Mouse (Mus musculus): ENCODE data around the gene Atp23. TPM values are rescaled to one million over a fixed set of nuclear protein-coding genes. Genes with fewer than 3 reads are reported as not detected.

The Atp23 gene
- polyA plus RNA-seq, 1 experiment from 2014 or later: 10.0 TPM

DNA sequence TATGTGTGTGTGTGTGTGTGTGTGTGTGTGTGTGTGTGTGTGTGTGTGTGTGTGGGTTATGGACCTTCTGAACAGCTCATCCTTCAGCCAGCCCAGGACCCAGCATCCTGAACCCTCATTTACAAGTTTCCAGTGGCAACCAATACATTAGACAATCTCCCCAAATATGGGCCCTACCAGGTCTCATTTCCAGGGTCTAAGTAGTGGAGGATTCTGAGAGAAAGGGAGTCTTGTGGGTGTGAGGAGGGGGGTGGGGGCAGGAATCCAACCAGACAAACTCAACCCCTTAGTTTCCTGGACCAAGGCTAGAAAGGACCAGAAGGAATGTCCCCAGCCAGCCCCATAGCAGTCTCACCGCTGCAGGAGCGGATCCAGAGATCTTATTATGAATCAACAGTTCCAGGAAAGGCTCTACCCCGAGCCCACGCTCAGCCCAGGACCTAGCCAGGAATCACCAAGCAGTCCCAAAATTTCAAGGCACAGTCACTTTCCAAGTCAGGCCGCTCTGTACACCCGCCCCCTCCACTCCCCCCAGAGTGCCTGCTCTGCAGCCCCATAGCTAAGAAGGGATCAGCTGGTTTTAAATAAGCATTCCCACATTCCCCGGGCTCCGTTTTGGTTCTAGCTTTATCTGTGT lies 30.1 kb upstream of the Atp23 start:
- 59% methylated on average over 8 of the region's 8 CpGs for WGBS
- Histone ChIP-seq H3K27ac (ENCODE audit: low read length) (peak overlapping the region; percentile 62), H3K36me3 (ENCODE audit: control insufficient read depth, insufficient read depth) (no peaks in the 10 kb centered on the region), H3K4me2 (ENCODE audit: low read length) (no peak overlapping the region), H3K9ac (replicated peaks; ENCODE audit: low read depth, low read length) (no peak overlapping the region), H3K4me1 (replicated peaks; ENCODE audit: control insufficient read depth, insufficient read depth, low read length) (peaks cover 54% of the 10 kb centered on the region), H3K27me3 (replicated peaks; ENCODE audit: control insufficient read depth, insufficient read depth, low read length) (no peaks in the 10 kb centered on the region), H3K4me3 (replicated peaks; ENCODE audit: low read length) (no peak overlapping the region), H3K9me3 (ENCODE audit: control insufficient read depth, low read length) (no peaks in the 10 kb centered on the region)
- ATAC-seq: no peak

GRCm38 (mm10) chr10:126930270-126931121 lies 29.3 kb upstream of the Atp23 start:
- H3K36me3 ChIP-seq (ENCODE audit: control insufficient read depth, insufficient read depth): no peaks in the 10 kb centered on the region
- H3K9me3 ChIP-seq (ENCODE audit: control insufficient read depth, low read length): no peaks in the 10 kb centered on the region
- no peak overlapping the region for H3K4me2 ChIP-seq (ENCODE audit: low read length)
- H3K9ac ChIP-seq (replicated peaks; ENCODE audit: low read depth, low read length): peak overlapping the region; percentile 47
- 12% methylated on average over 15 of the region's 15 CpGs for WGBS
- ATAC-seq: peak; percentile 41
- H3K27me3 ChIP-seq (replicated peaks; ENCODE audit: control insufficient read depth, insufficient read depth, low read length): no peaks in the 10 kb centered on the region
- peaks cover 48% of the 10 kb centered on the region for H3K4me1 ChIP-seq (replicated peaks; ENCODE audit: control insufficient read depth, insufficient read depth, low read length)
- no peak overlapping the region for H3K4me3 ChIP-seq (replicated peaks; ENCODE audit: low read length)
- peak overlapping the region; percentile 85 for H3K27ac ChIP-seq (ENCODE audit: low read length)

DNA sequence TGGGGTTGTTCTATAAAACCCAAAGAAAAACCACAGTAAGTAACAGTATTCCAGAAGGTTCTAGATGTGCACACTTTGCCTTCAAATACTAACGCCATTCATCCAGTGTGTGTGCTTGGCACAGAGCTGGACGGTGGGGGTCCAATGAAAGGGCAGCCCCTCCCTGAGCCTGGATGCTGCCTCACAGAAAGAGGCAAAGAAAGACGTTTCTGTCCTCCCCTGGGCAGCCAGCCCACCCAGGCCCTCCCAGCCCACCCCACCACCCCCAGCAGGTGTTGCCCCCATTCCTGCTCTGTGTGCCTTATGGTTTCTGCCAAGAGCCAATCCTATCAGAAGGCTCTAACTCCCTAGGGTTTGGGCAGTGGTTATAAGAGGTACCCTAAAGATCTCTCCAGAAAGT lies 28.4 kb upstream of the Atp23 start:
- ATAC-seq: peak; percentile 21
- no peak overlapping the region for H3K4me3 ChIP-seq (replicated peaks; ENCODE audit: low read length)
- H3K27ac ChIP-seq (ENCODE audit: low read length): no peak overlapping the region; the same call in 1 of the 2 replicates
- H3K36me3 ChIP-seq (ENCODE audit: control insufficient read depth, insufficient read depth): no peaks in the 10 kb centered on the region
- peaks cover 42% of the 10 kb centered on the region for H3K4me1 ChIP-seq (replicated peaks; ENCODE audit: control insufficient read depth, insufficient read depth, low read length)
- 29% methylated on average over 3 of the region's 3 CpGs for WGBS
- no peaks in the 10 kb centered on the region for H3K27me3 ChIP-seq (replicated peaks; ENCODE audit: control insufficient read depth, insufficient read depth, low read length)
- H3K4me2 ChIP-seq (ENCODE audit: low read length): no peak overlapping the region
- H3K9ac ChIP-seq (replicated peaks; ENCODE audit: low read depth, low read length): no peak overlapping the region
- no peaks in the 10 kb centered on the region for H3K9me3 ChIP-seq (ENCODE audit: control insufficient read depth, low read length)

- 22% methylated on average over 12 of the region's 12 CpGs for WGBS
- Histone ChIP-seq H3K36me3 (ENCODE audit: control insufficient read depth, insufficient read depth) (no peaks in the 10 kb centered on the region), H3K9me3 (ENCODE audit: control insufficient read depth, low read length) (no peaks in the 10 kb centered on the region), H3K4me3 (replicated peaks; ENCODE audit: low read length) (peak overlapping the region; percentile 55), H3K27ac (ENCODE audit: low read length) (no peak overlapping the region), H3K27me3 (replicated peaks; ENCODE audit: control insufficient read depth, insufficient read depth, low read length) (no peaks in the 10 kb centered on the region), H3K4me1 (replicated peaks; ENCODE audit: control insufficient read depth, insufficient read depth, low read length) (peaks cover 47% of the 10 kb centered on the region), H3K4me2 (ENCODE audit: low read length) (peak overlapping the region; percentile 65), H3K9ac (replicated peaks; ENCODE audit: low read depth, low read length) (no peak overlapping the region)
- ATAC-seq: no peak
Observed at GRCm38 (mm10) chr10:126928819-126929206, 27.7 kb upstream of the Atp23 start.

GRCm38 (mm10) chr10:126928011-126928818 lies 27.1 kb upstream of the Atp23 start:
- H3K27me3 ChIP-seq (replicated peaks; ENCODE audit: control insufficient read depth, insufficient read depth, low read length): no peaks in the 10 kb centered on the region
- H3K4me3 ChIP-seq (replicated peaks; ENCODE audit: low read length): peak overlapping the region; percentile 55
- H3K9ac ChIP-seq (replicated peaks; ENCODE audit: low read depth, low read length): peak overlapping the region; percentile 71
- under 1% methylated on average over 39 of the region's 39 CpGs for WGBS
- H3K9me3 ChIP-seq (ENCODE audit: control insufficient read depth, low read length): no peaks in the 10 kb centered on the region
- H3K4me1 ChIP-seq (replicated peaks; ENCODE audit: control insufficient read depth, insufficient read depth, low read length): peaks cover 47% of the 10 kb centered on the region
- no peaks in the 10 kb centered on the region for H3K36me3 ChIP-seq (ENCODE audit: control insufficient read depth, insufficient read depth)
- H3K4me2 ChIP-seq (ENCODE audit: low read length): peak overlapping the region; percentile 65
- H3K27ac ChIP-seq (ENCODE audit: low read length): peak overlapping the region; percentile 69
- ATAC-seq: peak; percentile 49

- H3K4me2 ChIP-seq (ENCODE audit: low read length): peak overlapping the region; percentile 65
- H3K36me3 ChIP-seq (ENCODE audit: control insufficient read depth, insufficient read depth): no peaks in the 10 kb centered on the region
- peak overlapping the region; percentile 55; the same call in 1 of the 2 replicates for H3K4me3 ChIP-seq (replicated peaks; ENCODE audit: low read length)
- H3K4me1 ChIP-seq (replicated peaks; ENCODE audit: control insufficient read depth, insufficient read depth, low read length): peaks cover 47% of the 10 kb centered on the region
- H3K9me3 ChIP-seq (ENCODE audit: control insufficient read depth, low read length): no peaks in the 10 kb centered on the region
- peak overlapping the region; percentile 69 for H3K27ac ChIP-seq (ENCODE audit: low read length)
- no peak for ATAC-seq
- H3K27me3 ChIP-seq (replicated peaks; ENCODE audit: control insufficient read depth, insufficient read depth, low read length): no peaks in the 10 kb centered on the region
- peak overlapping the region; percentile 71 for H3K9ac ChIP-seq (replicated peaks; ENCODE audit: low read depth, low read length)
- WGBS: 4% methylated on average over 11 of the region's 11 CpGs
Observed at GRCm38 (mm10) chr10:126927101-126927961, 26.2 kb upstream of the Atp23 start.

DNA sequence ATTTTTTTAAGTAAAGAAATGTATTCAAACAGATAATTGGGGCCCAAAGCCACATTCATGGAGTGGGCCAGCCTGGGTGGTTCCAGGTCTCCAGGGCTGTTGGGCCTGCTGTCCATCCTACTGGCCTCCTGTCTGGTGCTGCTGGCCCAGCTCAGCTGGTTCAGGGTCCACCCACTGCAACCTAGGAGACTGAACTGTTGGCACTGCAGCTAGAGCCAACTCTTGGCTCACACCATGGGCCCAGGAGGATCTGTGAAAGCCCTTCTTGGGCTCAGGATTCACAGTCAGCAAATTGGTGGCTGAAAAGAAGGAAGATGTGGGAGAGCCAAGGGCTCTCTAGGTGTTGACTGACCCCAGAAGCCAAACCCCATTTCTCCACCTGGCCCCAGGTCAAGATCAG lies 24.2 kb upstream of the Atp23 start:
- Histone ChIP-seq H3K4me1 (replicated peaks; ENCODE audit: control insufficient read depth, insufficient read depth, low read length) (peaks cover 37% of the 10 kb centered on the region), H3K4me2 (ENCODE audit: low read length) (no peak overlapping the region), H3K4me3 (replicated peaks; ENCODE audit: low read length) (no peak overlapping the region), H3K27ac (ENCODE audit: low read length) (no peak overlapping the region), H3K9ac (replicated peaks; ENCODE audit: low read depth, low read length) (no peak overlapping the region), H3K9me3 (ENCODE audit: control insufficient read depth, low read length) (no peaks in the 10 kb centered on the region; the same call in 1 of the 2 replicates), H3K36me3 (ENCODE audit: control insufficient read depth, insufficient read depth) (no peaks in the 10 kb centered on the region), H3K27me3 (replicated peaks; ENCODE audit: control insufficient read depth, insufficient read depth, low read length) (no peaks in the 10 kb centered on the region)
- ATAC-seq: no peak

- Histone ChIP-seq H3K9me3 (ENCODE audit: control insufficient read depth, low read length) (peaks cover 3% of the 10 kb centered on the region; the same call in 1 of the 2 replicates), H3K4me1 (replicated peaks; ENCODE audit: control insufficient read depth, insufficient read depth, low read length) (peaks cover 23% of the 10 kb centered on the region), H3K4me2 (ENCODE audit: low read length) (no peak overlapping the region), H3K4me3 (replicated peaks; ENCODE audit: low read length) (no peak overlapping the region), H3K9ac (replicated peaks; ENCODE audit: low read depth, low read length) (no peak overlapping the region), H3K27me3 (replicated peaks; ENCODE audit: control insufficient read depth, insufficient read depth, low read length) (no peaks in the 10 kb centered on the region), H3K36me3 (ENCODE audit: control insufficient read depth, insufficient read depth) (no peaks in the 10 kb centered on the region), H3K27ac (ENCODE audit: low read length) (no peak overlapping the region)
- 47% methylated on average over 3 of the region's 3 CpGs for WGBS
- ATAC-seq: no peak
Observed at GRCm38 (mm10) chr10:126924087-126924486, 22.9 kb upstream of the Atp23 start.

Data from forebrain, embryonic 16.5 days (tissue).